Mouse (Mus musculus) MEL (cell line): ENCODE measurements at regions not wholly inside any gene's neighbourhood (a gene's known extent, or its start where the extent isn't known, plus 50 kb on each side); places are given as distances from the start of the nearest gene placed in this dataset.

Source experiments
- DNase-seq: peaks from one replicate; pipeline ENCODE4 v3.0.0; 2011; ENCODE audit warnings: low read depth, low spot score
- H3K27ac ChIP-seq: 2 replicates; pipeline ENCODE4 v1.5.1; 2012; ENCODE audit warnings: low read depth, mild to moderate bottlenecking, control low read depth, low read length, moderate library complexity; ENCODE audit not compliant: control insufficient read depth
- H3K27me3 ChIP-seq, 2 experiments: fragments of 150-350 bp in 1 of 2; sonication (generic) in 1 of 2; 2 replicates each; pipeline ENCODE4 v1.6.1; 2012; ENCODE audit warnings: low read length in 2 of 2, mild to moderate bottlenecking in 2 of 2, improper control_type of control experiment in 1 of 2, moderate library complexity in 1 of 2; ENCODE audit not compliant: insufficient read depth in 2 of 2, control insufficient read depth in 1 of 2
- H3K36me3 ChIP-seq, 2 experiments: 2 replicates each; pipeline ENCODE4 v1.6.1; 2012 to 2014; ENCODE audit warnings: low read length in 2 of 2, improper control_type of control experiment in 1 of 2, inconsistent platforms in 1 of 2, mild to moderate bottlenecking in 1 of 2; ENCODE audit not compliant: insufficient read depth in 2 of 2, control insufficient read depth in 1 of 2
- H3K4me1 ChIP-seq, 2 experiments: fragments of 150-350 bp in 1 of 2; sonication (generic) in 1 of 2; 2 replicates each; pipeline ENCODE4 v1.6.1; 2012; ENCODE audit warnings: low read length in 2 of 2, improper control_type of control experiment in 1 of 2, mild to moderate bottlenecking in 1 of 2; ENCODE audit not compliant: insufficient read depth in 2 of 2, control insufficient read depth in 1 of 2
- H3K4me3 ChIP-seq, 2 experiments: fragments of 150-350 bp in 1 of 2; sonication (generic) in 1 of 2; 2 replicates each; pipeline ENCODE4 v1.5.1; 2012; ENCODE audit warnings: low read depth in 2 of 2, low read length in 2 of 2, mild to moderate bottlenecking in 2 of 2, moderate library complexity in 2 of 2, control low read depth in 1 of 2, improper control_type of control experiment in 1 of 2; ENCODE audit not compliant: control insufficient read depth in 1 of 2, insufficient read depth in 1 of 2
- H3K79me2 ChIP-seq: 2 replicates; pipeline ENCODE4 v1.6.1; 2012; ENCODE audit warnings: mild to moderate bottlenecking, low read length, moderate library complexity; ENCODE audit not compliant: control insufficient read depth, poor library complexity, insufficient read depth
- H3K9ac ChIP-seq: 2 replicates; pipeline ENCODE4 v1.6.1; 2012; ENCODE audit warnings: low read depth, mild to moderate bottlenecking, control low read depth, low read length, moderate library complexity; ENCODE audit not compliant: control insufficient read depth, poor library complexity, severe bottlenecking
- H3K9me3 ChIP-seq: fragments of 150-350 bp; sonication (generic); replicated peaks from 2 replicates; pipeline ENCODE4 v1.6.1; 2012; ENCODE audit warnings: mild to moderate bottlenecking, low read length, improper control_type of control experiment, moderate library complexity; ENCODE audit not compliant: insufficient read depth
- CHD1 ChIP-seq: IDR thresholded peaks from 2 replicates; pipeline ENCODE4 v1.6.1; 2012; ENCODE audit warnings: low read depth, mild to moderate bottlenecking, inconsistent platforms, low read length, improper control_type of control experiment
- E2F4 ChIP-seq: IDR thresholded peaks from 2 replicates; pipeline ENCODE4 v1.6.1; 2011; ENCODE audit warnings: low read depth, low read length, improper control_type of control experiment, borderline replicate concordance
- EP300 ChIP-seq, 2 experiments: IDR thresholded peaks; 2 replicates each; pipeline ENCODE4 v1.6.1; 2011; ENCODE audit warnings: improper control_type of control experiment in 2 of 2, low read length in 2 of 2, low read depth in 1 of 2, mild to moderate bottlenecking in 1 of 2
- ETS1 ChIP-seq: IDR thresholded peaks from 2 replicates; pipeline ENCODE4 v1.6.1; 2012; ENCODE audit warnings: low read depth, mild to moderate bottlenecking, inconsistent platforms, low read length, improper control_type of control experiment, moderate library complexity
- GATA1 ChIP-seq: IDR thresholded peaks from 2 replicates; pipeline ENCODE4 v1.6.1; 2011; ENCODE audit warnings: low read depth, low read length, improper control_type of control experiment
- JUND ChIP-seq: IDR thresholded peaks from 2 replicates; pipeline ENCODE4 v1.6.1; 2011; ENCODE audit warnings: low read depth, mild to moderate bottlenecking, improper control_type of control experiment, low read length
- KAT2A ChIP-seq: conservative IDR thresholded peaks from 2 replicates; pipeline ENCODE4 v1.6.1; 2012; ENCODE audit warnings: low read depth, low read length, improper control_type of control experiment, inconsistent platforms
- MAX ChIP-seq: IDR thresholded peaks from 2 replicates; pipeline ENCODE4 v1.6.1; 2011; ENCODE audit warnings: low read length, improper control_type of control experiment
- MEF2A ChIP-seq: IDR thresholded peaks from 2 replicates; pipeline ENCODE4 v1.6.1; 2014; ENCODE audit warnings: low read depth, mild to moderate bottlenecking, inconsistent platforms, low read length, improper control_type of control experiment; ENCODE audit not compliant: poor library complexity, insufficient replicate concordance, severe bottlenecking; ENCODE audit errors: extremely low read depth
- MYB ChIP-seq: IDR thresholded peaks from 2 replicates; pipeline ENCODE4 v1.6.1; 2011; ENCODE audit warnings: mild to moderate bottlenecking, low read depth, low read length, improper control_type of control experiment
- NELFE ChIP-seq: IDR thresholded peaks from 2 replicates; pipeline ENCODE4 v1.6.1; 2011; ENCODE audit warnings: low read depth, low read length, improper control_type of control experiment
- POLR2AphosphoS5 ChIP-seq: IDR thresholded peaks from 2 replicates; pipeline ENCODE4 v1.6.1; 2012; ENCODE audit warnings: low read depth, borderline replicate concordance, mild to moderate bottlenecking, inconsistent platforms, low read length, moderate library complexity, mixed read lengths
- RCOR1 ChIP-seq: IDR thresholded peaks from 2 replicates; pipeline ENCODE4 v1.6.1; 2012; ENCODE audit warnings: low read depth, mild to moderate bottlenecking, inconsistent platforms, low read length, improper control_type of control experiment
- SMC3 ChIP-seq: IDR thresholded peaks from 2 replicates; pipeline ENCODE4 v1.6.1; 2011; ENCODE audit warnings: low read depth, low read length, improper control_type of control experiment
- TAL1 ChIP-seq: IDR thresholded peaks from 2 replicates; pipeline ENCODE4 v1.6.1; 2012; ENCODE audit warnings: mild to moderate bottlenecking, inconsistent platforms, low read length, moderate library complexity, mixed read lengths
- TCF12 ChIP-seq: IDR thresholded peaks from 2 replicates; pipeline ENCODE4 v1.6.1; 2014; ENCODE audit warnings: low read depth, mild to moderate bottlenecking, inconsistent platforms, low read length, improper control_type of control experiment, moderate library complexity
- UBTF ChIP-seq: IDR thresholded peaks from 2 replicates; pipeline ENCODE4 v1.6.1; 2012; ENCODE audit warnings: low read depth, mild to moderate bottlenecking, inconsistent platforms, low read length, improper control_type of control experiment, moderate library complexity, borderline replicate concordance; ENCODE audit not compliant: insufficient read depth
- ZC3H11A ChIP-seq: IDR thresholded peaks from 2 replicates; pipeline ENCODE4 v1.6.1; 2012; ENCODE audit warnings: low read depth, mild to moderate bottlenecking, inconsistent platforms, low read length, improper control_type of control experiment
- ZNF384 ChIP-seq: IDR thresholded peaks from 2 replicates; pipeline ENCODE4 v1.6.1; 2012; ENCODE audit warnings: low read depth, mild to moderate bottlenecking, inconsistent platforms, low read length, improper control_type of control experiment

GRCm38 (mm10) chr16:92899704-92900103 lies 73.8 kb upstream of the Runx1 start:
- H3K36me3 ChIP-seq = no peaks in the 10 kb centered on the region
- no peak for TF ChIP-seq MAX
- no peak for TF ChIP-seq KAT2A
- TF ChIP-seq TAL1 = no peak
- no peak for TF ChIP-seq ZC3H11A
- no peak for TF ChIP-seq NELFE
- TF ChIP-seq EP300 (IDR thresholded peaks at IDR 0.05; ENCODE audit: low read depth in 1 of 2, low read length in 2 of 2) = no peak
- TF ChIP-seq TCF12 = no peak
- no peak for TF ChIP-seq ZNF384
- TF ChIP-seq JUND = no peak
- TF ChIP-seq UBTF = no peak
- no peak for TF ChIP-seq GATA1
- no peak for TF ChIP-seq MEF2A
- H3K4me3 ChIP-seq = no peak overlapping the region
- H3K9ac ChIP-seq = no peak overlapping the region
- no peaks in the 10 kb centered on the region; a peak in 1 of 4 replicates for H3K27me3 ChIP-seq
- H3K9me3 ChIP-seq = no peaks in the 10 kb centered on the region
- H3K4me1 ChIP-seq = no peaks in the 10 kb centered on the region
- DNase-seq = no peak
- H3K27ac ChIP-seq = no peak overlapping the region
- H3K79me2 ChIP-seq = no peaks in the 10 kb centered on the region

GRCm38 (mm10) chr16:92891741-92892140 lies 65.8 kb upstream of the Runx1 start:
- H3K27me3 ChIP-seq = no peaks in the 10 kb centered on the region
- TF ChIP-seq POLR2AphosphoS5 (no peak), RCOR1 (no peak), MEF2A (no peak), EP300 (IDR thresholded peaks at IDR 0.05; ENCODE audit: low read depth in 1 of 2, low read length in 2 of 2) (no peak), SMC3 (no peak), ETS1 (no peak), E2F4 (no peak), MYB (no peak), CHD1 (no peak)

More at GRCm38 (mm10) chr16:92891741-92892140, 65.8 kb upstream of the Runx1 start:
- Histone ChIP-seq H3K9ac (no peak overlapping the region), H3K79me2 (no peaks in the 10 kb centered on the region), H3K36me3 (no peaks in the 10 kb centered on the region), H3K4me3 (no peak overlapping the region), H3K9me3 (no peaks in the 10 kb centered on the region), H3K27ac (no peak overlapping the region), H3K4me1 (no peaks in the 10 kb centered on the region)
- no peak for DNase-seq
